8 mouse cellular contexts compared by ENCODE assay signal in the genomic region with DNA sequence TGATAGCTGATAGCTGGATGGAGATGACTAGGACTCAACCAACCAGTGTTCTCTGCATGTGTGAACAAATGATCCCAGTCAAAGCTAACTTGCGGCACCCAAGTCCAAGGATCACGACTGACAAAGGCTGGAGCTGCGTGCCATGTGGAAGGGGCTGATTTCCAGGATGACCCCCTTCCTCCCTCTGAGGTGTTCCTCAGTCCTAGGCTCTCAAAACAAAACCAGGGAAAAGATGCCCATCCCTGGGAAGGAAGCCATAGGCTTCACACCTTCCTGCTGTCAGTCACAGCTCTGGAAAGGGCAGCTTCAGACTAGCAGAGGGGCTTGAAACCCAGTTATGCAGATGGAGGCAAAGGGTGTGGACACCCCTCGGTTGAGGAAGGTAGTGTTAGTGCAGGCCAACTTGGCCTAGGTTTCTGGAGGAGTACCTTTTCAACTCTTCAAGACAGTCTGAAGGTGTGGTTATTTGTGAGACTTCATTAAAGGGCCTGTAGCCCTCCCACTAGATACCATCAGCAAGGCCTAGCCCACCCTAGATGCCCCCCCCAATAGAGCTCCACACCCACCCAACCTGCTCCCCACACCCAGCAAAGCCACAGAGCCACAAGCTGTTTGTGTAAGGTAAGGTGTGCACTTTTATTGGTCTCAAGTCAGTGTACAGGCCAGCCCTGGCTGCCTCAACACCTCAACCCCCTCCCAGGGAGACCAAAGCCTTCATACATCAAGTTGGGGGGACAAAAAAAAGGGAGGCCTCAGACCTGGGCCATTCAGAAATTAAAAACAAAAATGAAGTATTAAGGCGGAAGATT. TPM values are rescaled to one million over a fixed set of nuclear protein-coding genes. Genes with fewer than 3 reads are reported as not detected.
DNase-seq lines count a peak whose midpoint lies in the region; ATAC-seq and TF ChIP-seq lines count a peak whose summit lies in the region.

No protein-coding gene starts in this region.

- H3K9ac ChIP-seq in forebrain, embryonic 16.5 days (replicated peaks; ENCODE audit: low read depth, low read length) = peak overlapping the region; percentile 32; the same call in 1 of the 2 replicates
- no peak overlapping the region for H3K9ac ChIP-seq in liver, embryonic 14.5 days (replicated peaks)

- intact Hi-C loops in left cerebral cortex, postnatal 4 days (cut with DNase I) = no loop called here

- TF ChIP-seq CTCF in liver, embryonic 14.5 days (IDR thresholded peaks at IDR 0.05; ENCODE audit: low read depth) = no peak

- H3K4me2 ChIP-seq in forebrain, embryonic 16.5 days (ENCODE audit: low read length) = peak overlapping the region; percentile 64
- no peak overlapping the region for H3K4me2 ChIP-seq in liver, embryonic 14.5 days (ENCODE audit: low read depth)

- H3K27me3 ChIP-seq in forebrain, embryonic 16.5 days (replicated peaks; ENCODE audit: control insufficient read depth, insufficient read depth, low read length) = no peaks in the 10 kb centered on the region
- H3K27me3 ChIP-seq in liver, embryonic 14.5 days (ENCODE audit: control insufficient read depth, insufficient read depth, low read length) = no peaks in the 10 kb centered on the region

- H3K4me3 ChIP-seq in forebrain, embryonic 16.5 days (replicated peaks; ENCODE audit: low read length) = 0 out of 2 replicates have a peak overlapping the region, but pooled peaks have one; percentile 3
- H3K4me3 ChIP-seq in liver, embryonic 14.5 days (ENCODE audit: insufficient read depth in 1 of 2, low read depth in 2 of 2, low read length in 2 of 2) = no peak overlapping the region

- no peak; the same call in 1 of the 2 replicates for TF ChIP-seq EP300 in liver, embryonic 14.5 days (IDR thresholded peaks at IDR 0.05; ENCODE audit: low read depth)

- H3K9me3 ChIP-seq in forebrain, embryonic 16.5 days (ENCODE audit: control insufficient read depth, low read length) = no peaks in the 10 kb centered on the region
- H3K9me3 ChIP-seq in liver, embryonic 14.5 days (ENCODE audit: control insufficient read depth, low read length) = no peaks in the 10 kb centered on the region

- peaks cover 35% of the 10 kb centered on the region for H3K4me1 ChIP-seq in forebrain, embryonic 16.5 days (replicated peaks; ENCODE audit: control insufficient read depth, insufficient read depth, low read length)
- peaks cover 8 to 16% of the 10 kb centered on the region in 2 experiments; a peak in 3 of 4 replicates for H3K4me1 ChIP-seq in liver, embryonic 14.5 days (replicated peaks; ENCODE audit: control insufficient read depth in 2 of 2, insufficient read depth in 2 of 2, low read length in 1 of 2)

- peaks cover 38% of the 10 kb centered on the region for H3K36me3 ChIP-seq in forebrain, embryonic 16.5 days (ENCODE audit: control insufficient read depth, insufficient read depth)
- peaks cover 57% of the 10 kb centered on the region for H3K36me3 ChIP-seq in liver, embryonic 14.5 days (replicated peaks; ENCODE audit: control insufficient read depth, insufficient read depth, low read depth)

- ATAC-seq in forebrain, embryonic 16.5 days = no peak
- ATAC-seq in liver, embryonic 14.5 days (ENCODE audit: insufficient read depth) = no peak
- no peak for ATAC-seq in monocyte, adult 5-6 weeks (replicated peaks; ENCODE audit: insufficient number of reproducible peaks, low FRiP score, low TSS enrichment, poor library complexity, severe bottlenecking)
- no peak; the same call in 1 of the 2 replicates for ATAC-seq in frontal cortex, adult (ENCODE audit: low TSS enrichment)

- peak; percentile 52 for DNase-seq in A20 (ENCODE audit: low read depth, low spot score)
- DNase-seq in CD4-positive helper T cell, adult 2 months (ENCODE audit: low read depth, low spot score) = peak; percentile 44
- DNase-seq in liver, embryonic 14.5 days (ENCODE audit: low read depth in 3 of 3, low spot score in 3 of 3) = no peak
- no peak for DNase-seq in left cerebral cortex, postnatal 4 days
- no peak for DNase-seq in right cerebral cortex, postnatal 4 days

- H3K27ac ChIP-seq in forebrain, embryonic 16.5 days (ENCODE audit: low read length) = peak overlapping the region; percentile 49
- peak overlapping the region; percentile 7; the same call in 1 of the 2 replicates for H3K27ac ChIP-seq in liver, embryonic 14.5 days

- 64% methylated on average over 5 of the region's 5 CpGs for WGBS in forebrain, embryonic 16.5 days
- 65% methylated on average over 5 of the region's 5 CpGs for WGBS in liver, embryonic 14.5 days (ENCODE audit: insufficient replicate concordance)

RNA-seq across cellular contexts. Expression of gene Actb, which starts 3.8 kb away (rescaled TPM):
- polyA plus RNA-seq in forebrain, embryonic 16.5 days (2015; fragmentation: Nextera tagmentation; extraction: Ambion mirVana) = 15,087 and 15,431 TPM in 2 replicates
- polyA plus RNA-seq in liver, embryonic 14.5 days (2012; rRNA removed) = 776 and 920 TPM in 2 replicates
- polyA plus RNA-seq in liver, embryonic 14.5 days (2014; fragmentation: Nextera tagmentation; extraction: Ambion mirVana) = 7,259 and 7,802 TPM in 2 replicates
- 6,587 to 7,071 TPM (median 6,776 TPM) in 3 replicates for total RNA-seq in monocyte, adult 5-6 weeks (2017)
- total RNA-seq in left cerebral cortex, postnatal 4 days (2021) = 1,000 to 10,000 TPM; 5,289 to 5,459 TPM

RNA-seq across cellular contexts. Expression of gene Fbxl18, which starts 7.5 kb away (rescaled TPM):
- polyA plus RNA-seq in forebrain, embryonic 16.5 days (2015; fragmentation: Nextera tagmentation; extraction: Ambion mirVana) = 29.5 and 31.4 TPM in 2 replicates
- polyA plus RNA-seq in liver, embryonic 14.5 days (2012; rRNA removed) = 1.9 and 2.2 TPM in 2 replicates
- 1.6 and 2.0 TPM in 2 replicates for polyA plus RNA-seq in liver, embryonic 14.5 days (2014; fragmentation: Nextera tagmentation; extraction: Ambion mirVana)
- total RNA-seq in monocyte, adult 5-6 weeks (2017) = 1.6 to 3.6 TPM (median 2.3 TPM) in 3 replicates
- total RNA-seq in left cerebral cortex, postnatal 4 days (2021) = 10 to 100 TPM; 34.6 to 35.8 TPM

RNA-seq across cellular contexts. Expression of gene Fscn1, which starts 57.4 kb away (rescaled TPM):
- polyA plus RNA-seq in forebrain, embryonic 16.5 days (2015; fragmentation: Nextera tagmentation; extraction: Ambion mirVana) = 541 and 600 TPM in 2 replicates
- 21.1 and 25.3 TPM in 2 replicates for polyA plus RNA-seq in liver, embryonic 14.5 days (2012; rRNA removed)
- polyA plus RNA-seq in liver, embryonic 14.5 days (2014; fragmentation: Nextera tagmentation; extraction: Ambion mirVana) = 19.3 and 21.4 TPM in 2 replicates
- 1.2 TPM in 1 of 3 replicates, not detected in the others for total RNA-seq in monocyte, adult 5-6 weeks (2017)
- total RNA-seq in left cerebral cortex, postnatal 4 days (2021) = 100 to 1,000 TPM; 530 to 553 TPM

Comparison
In these comparisons a context has a peak if more than half of its experiments do, and no peak if none do; other contexts are left out.
1. DNase-seq: peak in A20 (single experiment) and CD4-positive helper T cell, adult 2 months (single experiment); none in liver, embryonic 14.5 days (0 of 3), left cerebral cortex, postnatal 4 days (single experiment) and right cerebral cortex, postnatal 4 days (single experiment).
2. RNA of gene Fscn1, which starts 57.4 kb away (total RNA-seq): 530 to 553 TPM in left cerebral cortex, postnatal 4 days; 1.2 TPM in monocyte, adult 5-6 weeks; every median in the first group is over 100 times any median in the second.